Mouse (Mus musculus): ENCODE results near the gene Gm10644. TPM values are rescaled to one million over a fixed set of nuclear protein-coding genes. Genes with fewer than 3 reads are reported as not detected.

Gene Gm10644
- polyA plus RNA-seq (2017; shearing (Covaris generic)), result under 1 TPM; 0.31 to 0.41 TPM

DNA sequence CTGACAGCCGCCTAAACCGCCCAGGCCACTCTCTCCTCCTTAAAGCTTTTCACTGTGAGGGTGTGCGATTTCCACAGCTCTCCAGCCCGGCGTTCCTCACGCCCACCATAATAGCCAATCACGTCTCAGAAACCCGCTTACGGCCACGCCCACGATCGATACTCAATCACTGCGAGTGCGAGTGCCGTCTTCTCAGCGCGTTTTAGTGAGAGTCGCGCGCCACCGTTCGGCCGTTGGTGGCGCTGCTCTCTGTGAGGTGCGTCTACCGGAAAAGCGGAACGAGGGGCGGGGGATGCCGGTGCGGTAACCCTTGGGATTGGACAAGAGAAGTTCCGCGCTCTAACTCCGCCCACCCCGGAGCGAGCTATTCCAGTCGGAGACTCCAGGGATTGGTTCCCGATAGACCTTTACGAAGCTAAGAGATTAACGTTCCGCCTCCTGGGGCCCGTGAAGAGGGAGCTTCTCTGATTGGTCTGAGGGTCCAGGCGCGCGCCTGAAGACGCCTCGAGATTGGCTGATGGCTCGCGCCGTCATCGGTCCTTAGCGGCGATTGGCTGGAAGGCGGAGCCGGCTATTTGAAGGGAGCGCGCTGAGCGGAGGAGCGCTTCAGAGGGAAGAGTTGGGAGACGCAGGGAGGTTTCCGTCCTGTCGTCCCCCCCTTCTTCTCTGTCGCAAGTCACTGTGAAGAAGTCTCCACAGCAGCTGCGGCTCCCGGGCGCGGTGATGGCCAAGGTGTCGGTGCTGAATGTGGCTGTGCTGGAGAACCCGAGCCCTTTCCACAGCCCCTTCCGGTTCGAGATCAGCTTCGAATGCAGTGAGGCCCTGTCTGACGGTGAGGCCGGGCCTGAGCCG is at the start of gene Gm10644, which contains the start of gene Asf1b:
Gene Gm10644, minus strand, starts transcription at position 100 of the 852 bp plus-strand sequence.
Gene Asf1b, plus strand, starts transcription at position 402 of the 852 bp plus-strand sequence.

GRCm38 (mm10) chr8:84001281-84002000 is 46.4 kb upstream of the Gm10644 start, which contains the start of gene 1700067K01Rik:
1700067K01Rik (plus strand) TSS chr8:84001502.

DNA sequence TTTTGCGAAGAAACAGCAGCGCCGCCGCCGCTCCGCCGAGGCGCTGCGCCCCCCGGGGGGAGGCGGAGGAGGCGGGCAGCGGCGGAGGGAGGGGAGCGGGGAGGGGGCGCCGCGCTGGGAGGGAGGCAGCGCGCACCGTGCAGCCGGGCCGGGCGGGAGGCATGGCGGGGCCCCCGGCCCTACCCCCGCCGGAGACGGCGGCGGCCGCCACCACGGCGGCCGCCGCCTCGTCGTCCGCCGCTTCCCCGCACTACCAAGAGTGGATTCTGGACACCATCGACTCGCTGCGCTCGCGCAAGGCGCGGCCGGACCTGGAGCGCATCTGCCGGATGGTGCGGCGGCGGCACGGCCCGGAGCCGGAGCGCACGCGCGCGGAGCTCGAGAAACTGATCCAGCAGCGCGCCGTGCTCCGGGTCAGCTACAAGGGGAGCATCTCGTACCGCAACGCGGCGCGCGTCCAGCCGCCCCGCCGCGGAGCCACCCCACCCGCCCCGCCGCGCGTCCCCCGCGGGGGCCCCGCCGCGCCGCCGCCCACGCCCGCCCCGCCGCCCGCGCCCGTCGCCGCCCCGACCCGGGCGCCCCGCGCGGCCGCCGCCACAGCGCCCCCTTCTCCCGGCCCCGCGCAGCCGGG is 42.6 kb upstream of the Gm10644 start, which contains the start of gene Samd1:
Gene Samd1, plus strand, starts transcription at position 162 of the 631 bp plus-strand sequence.

DNA sequence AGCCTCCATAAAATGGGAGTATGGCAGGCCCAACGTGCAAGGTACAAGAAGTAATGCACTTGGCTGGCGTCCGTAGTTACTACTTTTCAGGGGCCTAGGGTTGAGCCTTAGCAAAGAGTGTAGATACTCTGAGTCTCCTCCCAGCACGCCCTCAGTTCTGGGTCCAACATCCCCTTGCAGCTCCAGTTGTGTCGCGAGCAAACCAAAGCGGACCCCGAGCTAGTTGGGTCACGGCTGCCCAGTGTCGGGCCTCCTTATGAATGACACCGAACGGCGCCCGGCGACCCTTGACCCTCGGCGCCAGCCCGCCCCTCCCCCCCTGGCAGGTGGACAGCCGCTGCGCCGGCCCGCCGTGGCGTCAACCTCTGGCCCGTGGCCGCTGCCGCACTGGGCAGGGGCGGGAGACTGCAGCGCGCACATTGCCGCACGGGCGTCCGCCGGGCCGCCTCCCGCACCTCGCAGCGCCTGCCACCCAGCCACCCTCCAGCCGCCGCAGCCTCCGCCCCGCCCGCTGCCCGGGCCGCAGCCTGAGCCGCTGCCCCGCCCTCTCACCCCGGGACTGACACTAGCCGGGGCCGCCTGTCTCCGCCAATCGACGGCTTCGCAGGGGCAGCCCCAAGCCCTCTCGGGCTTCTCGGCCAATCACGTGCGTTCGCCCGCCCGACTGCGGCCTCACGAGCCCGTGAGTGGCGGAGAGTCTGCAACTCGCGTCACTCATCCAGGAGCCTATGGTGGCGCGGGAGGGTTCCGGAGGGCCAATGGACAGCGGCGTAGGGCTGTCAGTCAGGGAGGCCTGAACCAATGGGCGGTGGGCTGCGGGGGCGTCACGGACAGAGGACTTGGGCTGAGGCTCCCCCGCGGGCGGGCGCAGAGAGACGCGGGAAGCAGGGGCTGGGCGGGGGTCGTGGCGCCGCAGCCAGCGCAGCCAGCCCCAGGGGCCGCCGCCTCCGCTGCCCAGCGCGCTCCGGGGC is 17.4 kb upstream of the Gm10644 start, which contains the start of gene Prkaca:
Gene Prkaca, plus strand, starts transcription at position 844 of the 971 bp plus-strand sequence.

GRCm38 (mm10) chr8:83899363-83900252 is 55.4 kb downstream of the Gm10644 start, which contains the start of gene Adgrl1:
Adgrl1 (plus strand) TSS chr8:83900105.

Other genes with a start within 250 kb of the Gm10644 start
- 100 to 1,000 TPM; 166 to 196 TPM for gene Ddx39, start 240.0 kb downstream of the Gm10644 start, polyA plus RNA-seq (2017; shearing (Covaris generic))
- gene Adgre5, start 213.9 kb downstream of the Gm10644 start, polyA plus RNA-seq (2017; shearing (Covaris generic)), result 100 to 1,000 TPM; 424 to 617 TPM
- 1 to 10 TPM; 6.8 to 8.2 TPM for gene Adgrl1, start 55.1 kb downstream of the Gm10644 start, polyA plus RNA-seq (2017; shearing (Covaris generic))
- gene Asf1b, start 302 bp upstream of the Gm10644 start, polyA plus RNA-seq (2017; shearing (Covaris generic)), result 10 to 100 TPM; 15.0 to 20.4 TPM
- gene Prkaca, start 17.8 kb upstream of the Gm10644 start, polyA plus RNA-seq (2017; shearing (Covaris generic)), result 10 to 100 TPM; 54.4 to 56.5 TPM
- gene Samd1, start 42.5 kb upstream of the Gm10644 start, polyA plus RNA-seq (2017; shearing (Covaris generic)), result 10 to 100 TPM; 10.8 to 13.7 TPM
- gene 1700067K01Rik, start 46.3 kb upstream of the Gm10644 start, polyA plus RNA-seq (2017; shearing (Covaris generic)), result 1 to 10 TPM in 1 of 2 experiments, under 1 TPM in 1; 0.27 to 1.9 TPM
- gene 2210011C24Rik, start 57.0 kb upstream of the Gm10644 start, polyA plus RNA-seq (2017; shearing (Covaris generic)), result 1 to 10 TPM; 2.9 to 7.6 TPM
- 10 to 100 TPM; 11.3 to 13.7 TPM for gene Palm3, start 66.3 kb upstream of the Gm10644 start, polyA plus RNA-seq (2017; shearing (Covaris generic))
- 100 to 1,000 TPM; 365 to 373 TPM for gene Il27ra, start 87.4 kb upstream of the Gm10644 start, polyA plus RNA-seq (2017; shearing (Covaris generic))
- 100 to 1,000 TPM in 1 of 2 experiments, 10 to 100 TPM in 1; 65.5 to 209 TPM for gene Rln3, start 89.8 kb upstream of the Gm10644 start, polyA plus RNA-seq (2017; shearing (Covaris generic))
- 1 to 10 TPM; 2.0 to 3.5 TPM for gene Gm10643, start 109.9 kb upstream of the Gm10644 start, polyA plus RNA-seq (2017; shearing (Covaris generic))
- gene Rfx1, start 111.6 kb upstream of the Gm10644 start, polyA plus RNA-seq (2017; shearing (Covaris generic)), result 10 to 100 TPM; 23.1 to 37.3 TPM
- 10 to 100 TPM; 28.6 to 31.3 TPM for gene Dcaf15, start 149.6 kb upstream of the Gm10644 start, polyA plus RNA-seq (2017; shearing (Covaris generic))
- gene Podnl1, start 170.8 kb upstream of the Gm10644 start, polyA plus RNA-seq (2017; shearing (Covaris generic)), result 10 to 100 TPM; 21.0 to 24.1 TPM
- gene Cc2d1a, start 192.7 kb upstream of the Gm10644 start, polyA plus RNA-seq (2017; shearing (Covaris generic)), result 10 to 100 TPM; 42.3 to 51.2 TPM
- 1 to 10 TPM; 1.5 to 1.8 TPM for gene 4930432K21Rik, start 192.8 kb upstream of the Gm10644 start, polyA plus RNA-seq (2017; shearing (Covaris generic))
- gene Nanos3, start 230.0 kb upstream of the Gm10644 start, polyA plus RNA-seq (2017; shearing (Covaris generic)), result 1 to 10 TPM in 1 of 2 experiments, under 1 TPM in 1; 0.90 to 3.7 TPM

Measured in inflammation-experienced regulatory T-cells (primary cell).